Mouse (Mus musculus) stomach, postnatal 0 days (tissue): ENCODE data around the gene Rarb.

ENCODE experiments used
- CTCF ChIP-seq: IDR thresholded peaks from 2 replicates; pipeline ENCODE4 v1.5.1; 2016; ENCODE audit warnings: antibody characterized with exemption, low read depth, mild to moderate bottlenecking, moderate library complexity
- EP300 ChIP-seq: optimal IDR thresholded peaks from 2 replicates; pipeline ENCODE3; 2016; ENCODE audit warnings: antibody characterized with exemption

GRCm38 (mm10) chr14:16551843-16552242 lies 267.1 kb downstream of the Rarb start:
- no peak for TF ChIP-seq CTCF
- TF ChIP-seq EP300, result no peak
